Mouse (Mus musculus): ENCODE data around the gene Tbc1d22a. TPM values are rescaled to one million over a fixed set of nuclear protein-coding genes. Genes with fewer than 3 reads are reported as not detected.

Tbc1d22a gene
- polyA plus RNA-seq, 1 experiment from 2014 or later = 6.2 TPM

- no peak for DNase-seq (ENCODE audit: low spot score)
- Histone ChIP-seq H3K9me3 (replicated peaks; ENCODE audit: control insufficient read depth, low read length) (no peaks in the 10 kb centered on the region), H3K27ac (replicated peaks; ENCODE audit: low read depth, low read length) (no peak overlapping the region), H3K4me3 (ENCODE audit: low read depth, low read length) (no peak overlapping the region), H3K9ac (replicated peaks; ENCODE audit: low read length) (no peak overlapping the region), H3K36me3 (replicated peaks; ENCODE audit: control insufficient read depth, insufficient read depth, low read depth, low read length) (no peaks in the 10 kb centered on the region), H3K4me2 (ENCODE audit: low read depth, low read length) (no peak overlapping the region), H3K4me1 (ENCODE audit: control insufficient read depth, insufficient read depth, low read length) (no peaks in the 10 kb centered on the region; the same call in 1 of the 2 replicates), H3K27me3 (ENCODE audit: control insufficient read depth, insufficient read depth, low read length) (no peaks in the 10 kb centered on the region)
- ATAC-seq (replicated peaks; ENCODE audit: insufficient number of reproducible peaks, low FRiP score, low TSS enrichment, low read depth) = no peak
- 74% methylated on average over 5 of the region's 5 CpGs for WGBS
These were observed 273.1 kb downstream of the Tbc1d22a start for GRCm38 (mm10) chr15:86487359-86487758.

DNA sequence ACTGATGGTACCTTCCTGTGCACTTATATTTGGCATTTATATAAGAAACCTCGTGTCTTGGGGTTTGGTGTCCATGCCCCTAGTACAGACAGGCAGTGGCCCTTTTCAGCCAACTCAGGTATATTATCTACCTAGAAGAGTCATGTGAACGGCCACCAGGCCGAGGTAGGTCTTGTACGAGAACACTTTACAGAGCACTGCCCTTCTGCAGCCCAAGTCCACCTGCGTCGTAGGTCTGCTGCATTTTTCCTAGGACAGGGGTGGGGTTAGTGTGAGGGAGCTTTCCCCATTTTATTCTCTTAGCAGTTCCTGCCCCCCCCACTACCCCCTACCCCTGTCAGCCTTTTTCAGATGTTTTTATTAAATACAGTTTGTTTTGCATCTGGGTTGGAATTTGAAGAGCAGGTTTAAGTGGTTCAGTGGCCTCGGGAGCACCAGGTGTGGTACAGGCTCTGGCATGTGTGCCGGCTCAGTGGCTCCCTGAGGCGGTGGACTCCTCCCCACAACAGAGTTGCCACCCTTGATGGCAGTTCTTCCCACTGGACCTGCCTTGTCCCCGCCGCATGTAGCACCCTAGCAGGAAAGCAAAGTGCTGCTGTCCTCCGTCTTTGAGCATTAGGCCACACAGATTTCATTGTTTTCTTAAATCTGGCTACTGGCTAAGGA is 277.3 kb downstream of the Tbc1d22a start:
- Histone ChIP-seq H3K4me3 (ENCODE audit: low read depth, low read length) (no peak overlapping the region), H3K9ac (replicated peaks; ENCODE audit: low read length) (no peak overlapping the region), H3K27ac (replicated peaks; ENCODE audit: low read depth, low read length) (no peak overlapping the region), H3K27me3 (ENCODE audit: control insufficient read depth, insufficient read depth, low read length) (no peaks in the 10 kb centered on the region), H3K4me1 (ENCODE audit: control insufficient read depth, insufficient read depth, low read length) (no peaks in the 10 kb centered on the region; the same call in 1 of the 2 replicates), H3K9me3 (replicated peaks; ENCODE audit: control insufficient read depth, low read length) (no peaks in the 10 kb centered on the region), H3K4me2 (ENCODE audit: low read depth, low read length) (no peak overlapping the region), H3K36me3 (replicated peaks; ENCODE audit: control insufficient read depth, insufficient read depth, low read depth, low read length) (no peaks in the 10 kb centered on the region)
- ATAC-seq (replicated peaks; ENCODE audit: insufficient number of reproducible peaks, low FRiP score, low TSS enrichment, low read depth) (no peak), DNase-seq (ENCODE audit: low spot score) (no peak)
- WGBS = 80% methylated on average over 12 of the region's 12 CpGs

GRCm38 (mm10) chr15:86492636-86493035 is 278.4 kb downstream of the Tbc1d22a start:
- no peak overlapping the region for H3K4me2 ChIP-seq (ENCODE audit: low read depth, low read length)
- H3K36me3 ChIP-seq (replicated peaks; ENCODE audit: control insufficient read depth, insufficient read depth, low read depth, low read length) = no peaks in the 10 kb centered on the region
- DNase-seq (ENCODE audit: low spot score) (no peak), ATAC-seq (replicated peaks; ENCODE audit: insufficient number of reproducible peaks, low FRiP score, low TSS enrichment, low read depth) (no peak)
- H3K9ac ChIP-seq (replicated peaks; ENCODE audit: low read length) = no peak overlapping the region
- H3K9me3 ChIP-seq (replicated peaks; ENCODE audit: control insufficient read depth, low read length) = no peaks in the 10 kb centered on the region
- no peak overlapping the region for H3K27ac ChIP-seq (replicated peaks; ENCODE audit: low read depth, low read length)
- WGBS = 63% methylated on average over 5 of the region's 5 CpGs
- no peaks in the 10 kb centered on the region; the same call in 1 of the 2 replicates for H3K4me1 ChIP-seq (ENCODE audit: control insufficient read depth, insufficient read depth, low read length)
- H3K27me3 ChIP-seq (ENCODE audit: control insufficient read depth, insufficient read depth, low read length) = no peaks in the 10 kb centered on the region
- no peak overlapping the region for H3K4me3 ChIP-seq (ENCODE audit: low read depth, low read length)

DNA sequence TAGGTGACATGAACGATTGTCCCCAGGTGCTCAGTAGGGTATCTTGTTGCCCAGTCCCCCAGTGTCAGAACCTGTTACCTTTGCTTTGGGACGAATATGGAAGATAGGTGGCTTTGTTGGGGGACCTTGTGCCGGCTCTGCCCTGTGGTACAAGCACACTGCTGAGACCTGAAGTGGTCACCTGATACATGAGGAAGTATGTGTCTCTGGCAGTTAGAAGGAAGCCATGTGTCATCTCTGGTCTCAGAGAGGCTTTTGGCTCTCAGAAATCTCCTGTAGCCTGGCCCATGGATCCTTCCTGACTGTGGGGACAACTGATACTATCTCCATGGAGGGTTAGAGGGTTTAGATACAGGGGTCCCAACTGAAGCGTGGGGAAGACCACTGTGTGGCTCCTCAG is 281.9 kb downstream of the Tbc1d22a start:
- Histone ChIP-seq H3K9me3 (replicated peaks; ENCODE audit: control insufficient read depth, low read length) (no peaks in the 10 kb centered on the region), H3K27ac (replicated peaks; ENCODE audit: low read depth, low read length) (no peak overlapping the region), H3K27me3 (ENCODE audit: control insufficient read depth, insufficient read depth, low read length) (no peaks in the 10 kb centered on the region), H3K4me2 (ENCODE audit: low read depth, low read length) (no peak overlapping the region), H3K4me1 (ENCODE audit: control insufficient read depth, insufficient read depth, low read length) (no peaks in the 10 kb centered on the region), H3K9ac (replicated peaks; ENCODE audit: low read length) (no peak overlapping the region), H3K4me3 (ENCODE audit: low read depth, low read length) (no peak overlapping the region), H3K36me3 (replicated peaks; ENCODE audit: control insufficient read depth, insufficient read depth, low read depth, low read length) (no peaks in the 10 kb centered on the region)
- DNase-seq (ENCODE audit: low spot score) (no peak), ATAC-seq (replicated peaks; ENCODE audit: insufficient number of reproducible peaks, low FRiP score, low TSS enrichment, low read depth) (no peak)
- WGBS = 84% methylated on average over 4 of the region's 4 CpGs

DNA sequence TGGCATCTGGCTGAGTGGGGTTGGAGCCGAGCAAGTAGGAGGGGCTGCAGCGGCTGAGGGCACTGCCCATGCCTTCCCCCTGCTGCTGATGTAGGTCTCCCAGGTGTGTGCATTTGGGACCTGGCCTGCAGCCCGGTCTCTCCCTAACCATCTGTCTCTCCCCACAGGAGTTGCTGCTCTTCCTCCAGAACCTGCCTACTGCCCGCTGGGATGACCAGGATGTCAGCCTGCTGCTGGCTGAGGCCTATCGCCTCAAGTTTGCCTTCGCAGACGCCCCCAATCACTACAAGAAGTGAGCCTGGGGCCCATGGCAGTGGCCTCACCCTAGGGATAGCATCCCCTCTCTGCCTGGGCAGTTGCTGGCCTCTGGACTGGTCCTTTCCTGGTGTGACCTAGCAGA is 282.4 kb downstream of the Tbc1d22a start:
- no peak overlapping the region for H3K4me2 ChIP-seq (ENCODE audit: low read depth, low read length)
- no peaks in the 10 kb centered on the region for H3K4me1 ChIP-seq (ENCODE audit: control insufficient read depth, insufficient read depth, low read length)
- ATAC-seq (replicated peaks; ENCODE audit: insufficient number of reproducible peaks, low FRiP score, low TSS enrichment, low read depth) (no peak), DNase-seq (ENCODE audit: low spot score) (no peak)
- no peaks in the 10 kb centered on the region for H3K27me3 ChIP-seq (ENCODE audit: control insufficient read depth, insufficient read depth, low read length)
- WGBS = 90% methylated on average over 7 of the region's 7 CpGs
- no peak overlapping the region for H3K4me3 ChIP-seq (ENCODE audit: low read depth, low read length)
- no peak overlapping the region for H3K27ac ChIP-seq (replicated peaks; ENCODE audit: low read depth, low read length)
- no peaks in the 10 kb centered on the region for H3K36me3 ChIP-seq (replicated peaks; ENCODE audit: control insufficient read depth, insufficient read depth, low read depth, low read length)
- no peaks in the 10 kb centered on the region for H3K9me3 ChIP-seq (replicated peaks; ENCODE audit: control insufficient read depth, low read length)
- no peak overlapping the region for H3K9ac ChIP-seq (replicated peaks; ENCODE audit: low read length)

GRCm38 (mm10) chr15:86500536-86500935 is 286.3 kb downstream of the Tbc1d22a start:
- Histone ChIP-seq H3K36me3 (replicated peaks; ENCODE audit: control insufficient read depth, insufficient read depth, low read depth, low read length) (no peaks in the 10 kb centered on the region), H3K4me3 (ENCODE audit: low read depth, low read length) (no peak overlapping the region), H3K4me2 (ENCODE audit: low read depth, low read length) (no peak overlapping the region), H3K9ac (replicated peaks; ENCODE audit: low read length) (no peak overlapping the region), H3K9me3 (replicated peaks; ENCODE audit: control insufficient read depth, low read length) (no peaks in the 10 kb centered on the region), H3K27ac (replicated peaks; ENCODE audit: low read depth, low read length) (no peak overlapping the region), H3K27me3 (ENCODE audit: control insufficient read depth, insufficient read depth, low read length) (no peaks in the 10 kb centered on the region), H3K4me1 (ENCODE audit: control insufficient read depth, insufficient read depth, low read length) (no peaks in the 10 kb centered on the region)
- no peak for ATAC-seq (replicated peaks; ENCODE audit: insufficient number of reproducible peaks, low FRiP score, low TSS enrichment, low read depth)
- DNase-seq (ENCODE audit: low spot score) = no peak

DNA sequence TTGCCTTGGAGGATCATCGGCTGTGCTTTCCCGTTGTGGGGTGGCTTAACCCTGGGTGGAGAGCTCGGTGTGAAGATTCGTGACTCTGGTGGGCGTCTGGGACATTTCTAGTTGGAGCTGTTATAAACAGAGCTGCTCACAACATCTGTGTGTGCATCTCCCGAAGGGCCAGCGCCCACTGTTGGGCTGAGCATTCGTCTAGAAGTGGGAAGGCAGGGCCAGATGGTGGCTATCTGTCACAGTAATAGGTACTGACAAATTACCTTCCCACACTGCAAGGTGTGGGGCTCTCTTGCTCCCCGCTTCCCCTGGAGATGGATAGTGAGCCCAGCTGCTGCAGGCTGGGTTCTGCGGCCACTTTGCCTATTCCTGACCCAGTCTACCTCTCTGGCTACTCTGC is 289.2 kb downstream of the Tbc1d22a start:
- Histone ChIP-seq H3K27ac (replicated peaks; ENCODE audit: low read depth, low read length) (no peak overlapping the region), H3K9ac (replicated peaks; ENCODE audit: low read length) (no peak overlapping the region), H3K27me3 (ENCODE audit: control insufficient read depth, insufficient read depth, low read length) (no peaks in the 10 kb centered on the region), H3K36me3 (replicated peaks; ENCODE audit: control insufficient read depth, insufficient read depth, low read depth, low read length) (no peaks in the 10 kb centered on the region), H3K4me1 (ENCODE audit: control insufficient read depth, insufficient read depth, low read length) (no peaks in the 10 kb centered on the region), H3K4me3 (ENCODE audit: low read depth, low read length) (no peak overlapping the region), H3K4me2 (ENCODE audit: low read depth, low read length) (no peak overlapping the region), H3K9me3 (replicated peaks; ENCODE audit: control insufficient read depth, low read length) (no peaks in the 10 kb centered on the region)
- no peak for DNase-seq (ENCODE audit: low spot score)
- WGBS = 71% methylated on average over 10 of the region's 10 CpGs
- ATAC-seq (replicated peaks; ENCODE audit: insufficient number of reproducible peaks, low FRiP score, low TSS enrichment, low read depth) = no peak

DNA sequence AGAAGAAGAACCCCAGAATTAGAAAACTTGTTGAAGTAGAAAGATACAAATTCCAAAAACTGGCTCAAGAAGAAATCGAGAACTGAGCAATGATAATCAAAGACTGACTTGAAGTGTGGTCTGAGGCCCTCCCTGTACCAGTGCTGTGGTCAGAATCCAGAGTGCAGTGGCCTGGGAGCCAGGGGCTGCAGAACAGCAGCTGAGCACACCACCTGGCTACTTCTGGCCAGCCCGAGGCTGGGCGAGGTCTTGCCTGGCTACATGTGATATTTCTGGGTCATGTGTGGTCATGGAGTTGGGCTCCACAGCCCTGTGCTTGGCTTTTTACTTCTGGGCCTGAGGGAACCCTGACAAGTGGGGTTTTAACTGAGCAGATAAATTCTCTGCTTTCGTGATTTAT is 292.4 kb downstream of the Tbc1d22a start:
- ATAC-seq (replicated peaks; ENCODE audit: insufficient number of reproducible peaks, low FRiP score, low TSS enrichment, low read depth) = no peak
- Histone ChIP-seq H3K4me3 (ENCODE audit: low read depth, low read length) (no peak overlapping the region), H3K27ac (replicated peaks; ENCODE audit: low read depth, low read length) (no peak overlapping the region), H3K36me3 (replicated peaks; ENCODE audit: control insufficient read depth, insufficient read depth, low read depth, low read length) (no peaks in the 10 kb centered on the region), H3K4me2 (ENCODE audit: low read depth, low read length) (no peak overlapping the region), H3K4me1 (ENCODE audit: control insufficient read depth, insufficient read depth, low read length) (no peaks in the 10 kb centered on the region), H3K9me3 (replicated peaks; ENCODE audit: control insufficient read depth, low read length) (no peaks in the 10 kb centered on the region), H3K27me3 (ENCODE audit: control insufficient read depth, insufficient read depth, low read length) (no peaks in the 10 kb centered on the region), H3K9ac (replicated peaks; ENCODE audit: low read length) (no peak overlapping the region)
- WGBS = 81% methylated on average over 4 of the region's 4 CpGs
- no peak for DNase-seq (ENCODE audit: low spot score)
